Mouse (Mus musculus) G1E-ER4 (cell line): ENCODE data around the gene Cnot4. TPM values are rescaled to one million over a fixed set of nuclear protein-coding genes. Genes with fewer than 3 reads are reported as not detected.

Experiments
- GATA1 ChIP-seq: IDR thresholded peaks from one replicate; pipeline ENCODE4 v1.8.0; 2012; ENCODE audit warnings: low read length, inconsistent platforms
- polyA plus RNA-seq: library from polyadenylated mRNA; stranded (reverse); fragments of >175 nt; gene quantifications from 2 replicates; pipeline ENCODE4 v1.2.3, GENCODE M21; 2012

Cnot4 gene
- polyA plus RNA-seq, 1 experiment, result 2.6 TPM

- no peak for TF ChIP-seq GATA1
Observed at GRCm38 (mm10) chr6:34988081-34988761, 145.3 kb downstream of the Cnot4 start, which contains the start of gene Slc23a4. TSS of gene Slc23a4 (minus strand) at chr6:34988404.

GRCm38 (mm10) chr6:34987085-34987645 is 146.4 kb downstream of the Cnot4 start:
- no peak for TF ChIP-seq GATA1

- no peak for TF ChIP-seq GATA1
Observed at GRCm38 (mm10) chr6:34980661-34981060, 152.9 kb downstream of the Cnot4 start.

- TF ChIP-seq GATA1, result no peak
Observed at GRCm38 (mm10) chr6:34979291-34979690, 154.2 kb downstream of the Cnot4 start.

Other genes with a start within 250 kb of the Cnot4 start
- 14.8 and 15.9 TPM in 2 replicates for gene Wdr91, start 222.8 kb downstream of the Cnot4 start, polyA plus RNA-seq
- not detected in 2 replicates for gene Stra8, start 213.6 kb downstream of the Cnot4 start, polyA plus RNA-seq
- gene Slc23a4, start 145.3 kb downstream of the Cnot4 start, polyA plus RNA-seq, result 0.11 and 0.23 TPM in 2 replicates
- 3.7 and 6.8 TPM in 2 replicates for gene Nup205, start 43.7 kb upstream of the Cnot4 start, polyA plus RNA-seq
- gene Slc13a4, start 174.4 kb upstream of the Cnot4 start, polyA plus RNA-seq, result not detected in 2 replicates
- gene Fam180a, start 192.4 kb upstream of the Cnot4 start, polyA plus RNA-seq, result not detected in 2 replicates